Mouse (Mus musculus) left cerebral cortex, postnatal 25 days (tissue): ENCODE data around the gene Rdh12. TPM values are rescaled to one million over a fixed set of nuclear protein-coding genes. Genes with fewer than 3 reads are reported as not detected.
"Not testable (repeated sequence)": the region's sequence is repeated elsewhere in the genome, so short reads cannot be mapped to it uniquely, and the experiment has no call there.

Source experiments
- DNase-seq, 2 experiments: peaks; one replicate each; pipeline ENCODE4 v3.0.0; 2022; ENCODE audit warnings: low spot score in 2 of 2, mixed read lengths in 1 of 2
- intact Hi-C: fragments of 180-260 bp; cut with DNase I; formaldehyde crosslinking; loops from one replicate; pipeline ENCODE4 v1.15.1; 2025
- total RNA-seq, 2 experiments: library from RNA; stranded (reverse); gene quantifications; 2 replicates each; pipeline ENCODE4 v1.2.3; 2021

Rdh12 gene
- total RNA-seq: 1 to 10 TPM; 1.4 to 2.1 TPM

- intact Hi-C loops: no loop called here
- peak; percentile 38 to 55 for DNase-seq
Measured at GRCm38 (mm10) chr12:79208703-79209464, at the start of gene Rdh12. Rdh12 (plus strand) TSS chr12:79208914.

GRCm38 (mm10) chr12:79162876-79163275 lies 45.8 kb upstream of the Rdh12 start:
- DNase-seq: no peak
- intact Hi-C loops: no loop called here

GRCm38 (mm10) chr12:79169173-79169572 lies 39.5 kb upstream of the Rdh12 start:
- no peak for DNase-seq
- intact Hi-C loops: no loop called here

- DNase-seq: peak; percentile 25 to 68
- intact Hi-C loops: loop anchor here (5.0 kb wide), 1 partner anchor 308 kb away; the partner anchor contains the start of genes Atp6v1d and Eif2s1
Measured at GRCm38 (mm10) chr12:79170421-79170820, 38.3 kb upstream of the Rdh12 start.

- intact Hi-C loops: loop anchor here (5.0 kb wide), 1 partner anchor 309 kb away; the partner anchor contains the start of genes Atp6v1d and Eif2s1
- DNase-seq: peak in 1 of 2 experiments; percentile 66
Measured at GRCm38 (mm10) chr12:79171269-79171995, 37.3 kb upstream of the Rdh12 start.

GRCm38 (mm10) chr12:79172019-79172941 lies 36.4 kb upstream of the Rdh12 start, which contains the start of gene Vti1b:
Vti1b (minus strand) TSS chr12:79172667.
- DNase-seq: peak; percentile 95 to 96
- intact Hi-C loops: loop anchor here (5.0 kb wide), 1 partner anchor 310 kb away; the partner anchor contains the start of genes Atp6v1d and Eif2s1

- intact Hi-C loops: loop anchor here (5.0 kb wide), 1 partner anchor 311 kb away; the partner anchor contains the start of genes Atp6v1d and Eif2s1
- DNase-seq: no peak
Measured at GRCm38 (mm10) chr12:79173721-79174120, 35.0 kb upstream of the Rdh12 start.

GRCm38 (mm10) chr12:79175998-79176397 lies 32.7 kb upstream of the Rdh12 start:
- intact Hi-C loops: no loop called here
- no peak for DNase-seq

- DNase-seq, intact Hi-C loops: not testable (repeated sequence)
Measured at GRCm38 (mm10) chr12:79185160-79185559, 23.6 kb upstream of the Rdh12 start.

- intact Hi-C loops: loop anchor here (5.0 kb wide), 1 partner anchor 71 kb away; no protein-coding TSS in a partner anchor
Measured at GRCm38 (mm10) chr12:79190931-79191673, 17.6 kb upstream of the Rdh12 start.

GRCm38 (mm10) chr12:79191701-79192100 lies 17.0 kb upstream of the Rdh12 start:
- DNase-seq: peak; percentile 66 to 84
- intact Hi-C loops: loop anchor here (5.0 kb wide), 1 partner anchor 71 kb away; no protein-coding TSS in a partner anchor

More at GRCm38 (mm10) chr12:79190931-79191673, 17.6 kb upstream of the Rdh12 start:
- DNase-seq: peak; percentile 70 to 83

GRCm38 (mm10) chr12:79192193-79192592 lies 16.5 kb upstream of the Rdh12 start, which contains the start of gene Rdh11:
Rdh11 (minus strand) TSS chr12:79192293.
- no peak for DNase-seq
- intact Hi-C loops: loop anchor here (5.0 kb wide), 1 partner anchor 70 kb away; no protein-coding TSS in a partner anchor

GRCm38 (mm10) chr12:79193441-79193840 lies 15.3 kb upstream of the Rdh12 start:
- DNase-seq: peak; percentile 65 to 72
- intact Hi-C loops: loop anchor here (5.0 kb wide), 1 partner anchor 69 kb away; no protein-coding TSS in a partner anchor

GRCm38 (mm10) chr12:79197105-79197504 lies 11.6 kb upstream of the Rdh12 start:
- intact Hi-C loops: no loop called here
- DNase-seq: no peak

- intact Hi-C loops: no loop called here
- DNase-seq: no peak
Measured at GRCm38 (mm10) chr12:79201882-79202281, 6.8 kb upstream of the Rdh12 start.

GRCm38 (mm10) chr12:79211447-79211846 lies 2.7 kb downstream of the Rdh12 start:
- no peak for DNase-seq
- intact Hi-C loops: no loop called here

GRCm38 (mm10) chr12:79217511-79217910 lies 8.8 kb downstream of the Rdh12 start:
- intact Hi-C loops: loop anchor here (5.0 kb wide), 1 partner anchor 335 kb away; no protein-coding TSS in a partner anchor
- no peak for DNase-seq

- intact Hi-C loops: no loop called here
- DNase-seq: no peak
Measured at GRCm38 (mm10) chr12:79235485-79236080, 26.9 kb downstream of the Rdh12 start.
